Mouse (Mus musculus): Measurements from ENCODE around the gene Snx33. TPM values are rescaled to one million over a fixed set of nuclear protein-coding genes. Genes with fewer than 3 reads are reported as not detected.

Snx33 gene
- polyA plus RNA-seq, 1 experiment from 2014 or later: 1.8 TPM

- TF ChIP-seq EP300 (IDR thresholded peaks at IDR 0.05; ENCODE audit: low read depth): no peak
- TF ChIP-seq CTCF (IDR thresholded peaks at IDR 0.05; ENCODE audit: low read depth): no peak
- Histone ChIP-seq H3K4me3 (ENCODE audit: low read depth, low read length) (no peak overlapping the region), H3K4me1 (ENCODE audit: insufficient read depth) (no peaks in the 10 kb centered on the region), H3K36me3 (replicated peaks; ENCODE audit: insufficient read depth, low read length) (no peaks in the 10 kb centered on the region), H3K4me2 (ENCODE audit: low read depth, low read length) (no peak overlapping the region), H3K27ac (ENCODE audit: low read depth) (no peak overlapping the region), H3K27me3 (ENCODE audit: insufficient read depth, low read length) (no peaks in the 10 kb centered on the region), H3K9ac (replicated peaks) (no peak overlapping the region), H3K9me3 (ENCODE audit: low read length) (no peaks in the 10 kb centered on the region)
- 72% methylated on average over 7 of the region's 7 CpGs for WGBS (ENCODE audit: insufficient replicate concordance)
- ATAC-seq (no peak), DNase-seq (no peak)
These were observed 44.7 kb downstream of the Snx33 start for GRCm38 (mm10) chr9:56883470-56883869.

DNA sequence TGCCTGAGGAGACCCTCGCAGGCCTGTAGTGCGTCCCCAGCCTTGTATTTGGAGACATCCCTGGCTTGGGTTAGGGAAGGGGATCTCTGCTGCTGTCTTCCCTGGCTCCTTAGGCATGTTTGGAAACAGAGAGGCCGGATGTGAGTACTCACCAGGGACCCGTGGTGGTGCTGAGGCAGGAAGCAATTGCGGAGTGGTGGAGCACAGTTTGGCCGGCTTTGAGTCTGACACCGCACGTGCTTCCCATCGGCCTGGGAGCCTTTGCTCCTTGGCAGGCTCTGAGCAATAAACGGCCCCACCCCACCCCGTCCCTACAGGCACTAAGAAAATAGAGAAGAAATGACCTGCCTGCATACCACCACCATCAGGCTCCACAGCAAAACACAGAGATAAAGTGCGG, 45.4 kb downstream of the Snx33 start:
- Histone ChIP-seq H3K9me3 (ENCODE audit: low read length) (no peaks in the 10 kb centered on the region), H3K27me3 (ENCODE audit: insufficient read depth, low read length) (no peaks in the 10 kb centered on the region), H3K36me3 (replicated peaks; ENCODE audit: insufficient read depth, low read length) (no peaks in the 10 kb centered on the region), H3K4me2 (ENCODE audit: low read depth, low read length) (no peak overlapping the region), H3K9ac (replicated peaks) (no peak overlapping the region), H3K4me3 (ENCODE audit: low read depth, low read length) (no peak overlapping the region), H3K4me1 (ENCODE audit: insufficient read depth) (no peaks in the 10 kb centered on the region), H3K27ac (ENCODE audit: low read depth) (no peak overlapping the region)
- no peak for DNase-seq
- TF ChIP-seq EP300 (IDR thresholded peaks at IDR 0.05; ENCODE audit: low read depth): no peak
- no peak for TF ChIP-seq CTCF (IDR thresholded peaks at IDR 0.05; ENCODE audit: low read depth)
- 48% methylated on average over 12 of the region's 12 CpGs for WGBS (ENCODE audit: insufficient replicate concordance)
- ATAC-seq: no peak

- Histone ChIP-seq H3K4me2 (ENCODE audit: low read depth, low read length) (no peak overlapping the region), H3K36me3 (replicated peaks; ENCODE audit: insufficient read depth, low read length) (no peaks in the 10 kb centered on the region), H3K9ac (replicated peaks) (no peak overlapping the region), H3K27ac (ENCODE audit: low read depth) (no peak overlapping the region), H3K4me1 (ENCODE audit: insufficient read depth) (no peaks in the 10 kb centered on the region), H3K9me3 (ENCODE audit: low read length) (no peaks in the 10 kb centered on the region), H3K27me3 (ENCODE audit: insufficient read depth, low read length) (no peaks in the 10 kb centered on the region), H3K4me3 (ENCODE audit: low read depth, low read length) (no peak overlapping the region)
- TF ChIP-seq CTCF (IDR thresholded peaks at IDR 0.05; ENCODE audit: low read depth) (no peak), EP300 (IDR thresholded peaks at IDR 0.05; ENCODE audit: low read depth) (no peak)
- WGBS (ENCODE audit: insufficient replicate concordance): 53% methylated on average over 4 of the region's 4 CpGs
- DNase-seq: no peak
- no peak for ATAC-seq
These were observed 45.9 kb downstream of the Snx33 start for GRCm38 (mm10) chr9:56882283-56882682.

DNA sequence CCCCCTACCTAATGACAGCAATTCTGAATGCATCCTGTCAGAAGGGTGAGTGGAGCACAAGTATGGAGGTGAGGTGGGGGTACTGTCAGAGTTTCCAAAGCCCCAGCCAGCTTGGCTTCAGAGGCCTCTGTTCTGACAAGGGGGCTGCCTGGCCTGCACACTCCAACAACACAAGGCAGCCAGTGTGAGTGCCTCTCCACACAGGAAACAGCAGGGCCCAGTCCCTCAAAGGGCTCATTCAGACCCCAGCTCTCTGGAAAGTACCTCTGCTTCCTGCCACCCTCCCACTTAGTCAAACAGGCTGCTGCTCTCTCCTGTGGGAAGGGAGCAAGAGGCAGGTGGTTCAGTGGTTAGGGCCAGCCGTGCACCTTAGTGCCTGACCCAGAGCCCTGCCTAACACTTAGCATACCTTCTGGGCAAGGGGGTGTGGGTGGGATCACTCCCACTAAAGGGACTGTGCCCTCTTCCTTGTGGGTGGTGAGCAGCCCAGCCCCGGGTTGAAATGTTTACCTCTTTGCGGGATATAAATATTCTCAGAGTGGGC, 46.6 kb downstream of the Snx33 start:
- H3K4me3 ChIP-seq (ENCODE audit: low read depth, low read length): no peak overlapping the region
- no peak overlapping the region for H3K9ac ChIP-seq (replicated peaks)
- no peaks in the 10 kb centered on the region for H3K9me3 ChIP-seq (ENCODE audit: low read length)
- 63% methylated on average over 3 of the region's 3 CpGs for WGBS (ENCODE audit: insufficient replicate concordance)
- DNase-seq (no peak), ATAC-seq (no peak)
- H3K36me3 ChIP-seq (replicated peaks; ENCODE audit: insufficient read depth, low read length): no peaks in the 10 kb centered on the region
- no peaks in the 10 kb centered on the region for H3K4me1 ChIP-seq (ENCODE audit: insufficient read depth)
- no peak overlapping the region for H3K27ac ChIP-seq (ENCODE audit: low read depth)
- TF ChIP-seq CTCF (IDR thresholded peaks at IDR 0.05; ENCODE audit: low read depth) (no peak), EP300 (IDR thresholded peaks at IDR 0.05; ENCODE audit: low read depth) (no peak)
- no peaks in the 10 kb centered on the region for H3K27me3 ChIP-seq (ENCODE audit: insufficient read depth, low read length)
- no peak overlapping the region for H3K4me2 ChIP-seq (ENCODE audit: low read depth, low read length)

DNA sequence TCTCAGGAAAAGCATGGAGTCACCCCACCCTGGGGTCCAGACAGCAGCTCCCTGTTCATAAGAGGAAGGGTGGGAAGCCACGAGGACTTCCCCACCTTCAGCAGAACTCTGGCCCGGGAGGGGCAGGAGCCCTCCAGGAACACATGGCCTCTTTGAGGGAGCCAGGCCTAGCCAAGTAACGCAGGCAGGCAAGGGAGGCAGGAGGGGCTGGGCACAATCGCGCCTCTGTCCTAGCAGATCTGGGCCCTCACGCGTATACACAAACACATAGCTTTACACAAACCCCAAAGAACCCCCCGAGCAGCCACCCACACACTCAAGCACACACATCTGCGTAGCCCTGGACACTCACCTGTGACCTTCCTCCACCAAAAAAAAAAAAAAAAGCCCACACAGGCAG, 47.4 kb downstream of the Snx33 start:
- DNase-seq (no peak), ATAC-seq (no peak)
- 53% methylated on average over 9 of the region's 9 CpGs for WGBS (ENCODE audit: insufficient replicate concordance)

DNA sequence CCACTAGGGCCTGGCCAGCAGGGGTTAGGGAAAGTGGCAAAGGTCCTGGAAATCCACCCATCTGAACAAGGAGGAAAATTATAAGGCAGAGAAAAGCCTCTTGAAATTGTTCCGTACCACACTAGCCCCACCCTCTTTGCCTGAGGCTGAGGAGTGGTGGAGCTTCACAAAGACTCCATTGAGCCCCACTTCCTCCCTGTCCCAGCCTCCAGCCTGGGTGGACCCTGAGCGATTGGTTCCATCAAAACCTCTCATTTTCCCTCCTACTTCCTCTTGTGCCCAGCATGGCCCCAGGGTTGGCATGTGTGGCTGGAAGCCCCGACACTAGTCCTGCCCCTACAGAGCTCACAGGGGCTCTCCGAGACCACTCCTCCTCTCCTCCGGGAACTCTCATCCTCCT, 50.9 kb downstream of the Snx33 start:
- ATAC-seq (no peak), DNase-seq (no peak)
- no peaks in the 10 kb centered on the region for H3K9me3 ChIP-seq (ENCODE audit: low read length)
- H3K36me3 ChIP-seq (replicated peaks; ENCODE audit: insufficient read depth, low read length): no peaks in the 10 kb centered on the region
- no peaks in the 10 kb centered on the region for H3K27me3 ChIP-seq (ENCODE audit: insufficient read depth, low read length)
- H3K4me3 ChIP-seq (ENCODE audit: low read depth, low read length): no peak overlapping the region
- H3K4me2 ChIP-seq (ENCODE audit: low read depth, low read length): no peak overlapping the region
- WGBS (ENCODE audit: insufficient replicate concordance): 72% methylated on average over 5 of the region's 5 CpGs
- no peaks in the 10 kb centered on the region for H3K4me1 ChIP-seq (ENCODE audit: insufficient read depth)
- H3K9ac ChIP-seq (replicated peaks): no peak overlapping the region
- H3K27ac ChIP-seq (ENCODE audit: low read depth): no peak overlapping the region
- TF ChIP-seq CTCF (IDR thresholded peaks at IDR 0.05; ENCODE audit: low read depth): no peak
- no peak for TF ChIP-seq EP300 (IDR thresholded peaks at IDR 0.05; ENCODE audit: low read depth)

More for the DNA sequence above, 47.4 kb downstream of the Snx33 start:
- H3K4me1 ChIP-seq (ENCODE audit: insufficient read depth): no peaks in the 10 kb centered on the region
- H3K36me3 ChIP-seq (replicated peaks; ENCODE audit: insufficient read depth, low read length): no peaks in the 10 kb centered on the region
- no peak overlapping the region for H3K9ac ChIP-seq (replicated peaks)
- H3K9me3 ChIP-seq (ENCODE audit: low read length): no peaks in the 10 kb centered on the region
- no peak overlapping the region for H3K4me3 ChIP-seq (ENCODE audit: low read depth, low read length)
- H3K4me2 ChIP-seq (ENCODE audit: low read depth, low read length): no peak overlapping the region
- TF ChIP-seq CTCF (IDR thresholded peaks at IDR 0.05; ENCODE audit: low read depth) (no peak), EP300 (IDR thresholded peaks at IDR 0.05; ENCODE audit: low read depth) (no peak)
- H3K27ac ChIP-seq (ENCODE audit: low read depth): no peak overlapping the region
- no peaks in the 10 kb centered on the region for H3K27me3 ChIP-seq (ENCODE audit: insufficient read depth, low read length)

DNA sequence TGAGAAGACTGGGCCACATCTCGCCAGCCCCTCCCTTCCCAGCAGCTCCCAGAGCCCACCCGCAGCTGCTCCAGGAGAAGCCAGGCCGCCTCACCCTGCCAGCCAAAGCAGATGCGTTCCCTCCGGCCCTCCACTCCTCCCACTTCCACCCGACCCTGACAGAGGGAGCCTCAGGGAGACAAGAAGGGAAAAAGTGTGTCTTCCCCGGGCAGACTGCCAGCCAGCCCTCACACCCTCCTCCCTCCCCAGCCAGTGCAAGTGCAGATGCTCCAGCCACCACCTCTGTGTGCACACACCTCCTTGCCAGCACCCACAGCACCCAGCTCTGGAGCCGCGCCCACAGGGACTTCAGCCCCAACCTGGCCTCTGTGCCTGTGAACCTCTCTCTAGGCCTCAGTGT, 51.4 kb downstream of the Snx33 start:
- Histone ChIP-seq H3K4me3 (ENCODE audit: low read depth, low read length) (no peak overlapping the region), H3K36me3 (replicated peaks; ENCODE audit: insufficient read depth, low read length) (no peaks in the 10 kb centered on the region), H3K27ac (ENCODE audit: low read depth) (no peak overlapping the region), H3K4me2 (ENCODE audit: low read depth, low read length) (no peak overlapping the region), H3K27me3 (ENCODE audit: insufficient read depth, low read length) (no peaks in the 10 kb centered on the region), H3K9me3 (ENCODE audit: low read length) (no peaks in the 10 kb centered on the region), H3K4me1 (ENCODE audit: insufficient read depth) (no peaks in the 10 kb centered on the region), H3K9ac (replicated peaks) (no peak overlapping the region)
- no peak for ATAC-seq
- no peak for DNase-seq
- WGBS (ENCODE audit: insufficient replicate concordance): 68% methylated on average over 9 of the region's 9 CpGs
- TF ChIP-seq EP300 (IDR thresholded peaks at IDR 0.05; ENCODE audit: low read depth) (no peak), CTCF (IDR thresholded peaks at IDR 0.05; ENCODE audit: low read depth) (no peak)
